Mouse (Mus musculus) forebrain, embryonic 12.5 days (tissue): Measurements from ENCODE around the gene Gm36079. TPM values are rescaled to one million over a fixed set of nuclear protein-coding genes. Genes with fewer than 3 reads are reported as not detected.
"Not testable (repeated sequence)": the region's sequence is repeated elsewhere in the genome, so short reads cannot be mapped to it uniquely, and the experiment has no call there.

Experiments
- ATAC-seq: fragments of 200-750 bp; cut with Nextera tagmentation; 2 replicates; pipeline ENCODE4 v1.8.0; 2017; ENCODE audit warnings: moderate TSS enrichment; ENCODE audit not compliant: low FRiP score
- H3K27ac ChIP-seq: fragments of 300-500 bp; sonication (generic); 2 replicates; pipeline ENCODE4 v1.5.1; 2016; ENCODE audit warnings: mild to moderate bottlenecking
- H3K27me3 ChIP-seq: fragments of 300-500 bp; sonication (generic); 2 replicates; pipeline ENCODE4 v1.6.1; 2016; ENCODE audit warnings: mild to moderate bottlenecking
- H3K36me3 ChIP-seq: fragments of 300-500 bp; sonication (generic); replicated peaks from 2 replicates; pipeline ENCODE4 v1.6.1; 2016; ENCODE audit warnings: mild to moderate bottlenecking
- H3K4me1 ChIP-seq: fragments of 300-500 bp; sonication (generic); 2 replicates; pipeline ENCODE4 v1.6.1; 2016
- H3K4me2 ChIP-seq: fragments of 300-500 bp; sonication (generic); 2 replicates; pipeline ENCODE4 v1.6.1; 2016; ENCODE audit warnings: mild to moderate bottlenecking, moderate library complexity
- H3K4me3 ChIP-seq: fragments of 300-500 bp; sonication (generic); replicated peaks from 2 replicates; pipeline ENCODE4 v1.5.1; 2016; ENCODE audit warnings: mild to moderate bottlenecking
- H3K9ac ChIP-seq: fragments of 300-500 bp; sonication (generic); 2 replicates; pipeline ENCODE4 v1.6.1; 2016; ENCODE audit warnings: mild to moderate bottlenecking
- H3K9me3 ChIP-seq: fragments of 300-500 bp; sonication (generic); 2 replicates; pipeline ENCODE4 v1.6.1; 2016
- WGBS: fragments of 180-500 bp; shearing (Covaris S2); methylation state at CpG from one replicate; pipeline ENCODE4 v1.1.7; 2016; 5-methylcytosine and 5-hydroxymethylcytosine counted together
- polyA plus RNA-seq: library from polyadenylated mRNA; unstranded; fragments of >200 nt; fragmentation: Nextera tagmentation; extraction: Ambion mirVana; gene quantifications from 2 replicates; pipeline ENCODE4 v1.2.1, GENCODE M21; 2016

Gene Gm36079
- not detected in 2 replicates for polyA plus RNA-seq

- not testable (repeated sequence) for H3K27ac ChIP-seq, ATAC-seq, H3K4me3 ChIP-seq, H3K9ac ChIP-seq, H3K9me3 ChIP-seq, H3K36me3 ChIP-seq, H3K4me2 ChIP-seq, H3K4me1 ChIP-seq
- peaks cover 23% of the 10 kb centered on the region for H3K27me3 ChIP-seq
- WGBS = 0% methylated on average over 6 of the region's 17 CpGs
Observed at GRCm38 (mm10) chr13:120026911-120027310, at the start of gene Gm36079. Gene Gm36079, minus strand, starts transcription at chr13:120027011.

DNA sequence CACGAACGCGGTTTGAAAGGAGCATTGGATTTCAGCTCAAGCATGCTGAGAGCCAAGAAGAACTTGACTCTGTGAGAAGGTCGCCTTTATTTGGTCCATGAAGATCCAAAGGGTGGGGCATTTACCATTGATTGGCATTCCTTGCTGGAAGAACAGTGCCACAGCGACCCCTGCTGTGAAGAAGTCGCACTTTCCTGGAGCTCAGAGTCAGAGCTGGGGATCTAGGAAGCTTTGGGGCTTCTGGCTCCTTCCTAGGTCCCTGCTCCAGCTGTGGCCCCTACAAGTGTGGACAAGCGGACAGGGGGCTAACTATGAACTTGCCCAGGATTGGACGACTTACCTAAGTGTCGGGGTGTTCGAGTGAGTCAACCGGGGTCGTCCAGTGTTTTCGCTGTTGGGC, 44.1 kb upstream of the Gm36079 start:
- H3K4me1 ChIP-seq, H3K36me3 ChIP-seq, H3K27ac ChIP-seq, ATAC-seq, H3K9me3 ChIP-seq, H3K9ac ChIP-seq, H3K27me3 ChIP-seq, H3K4me2 ChIP-seq, H3K4me3 ChIP-seq: not testable (repeated sequence)
- no CpG with 5 or more reads among the region's 13 CpGs for WGBS

DNA sequence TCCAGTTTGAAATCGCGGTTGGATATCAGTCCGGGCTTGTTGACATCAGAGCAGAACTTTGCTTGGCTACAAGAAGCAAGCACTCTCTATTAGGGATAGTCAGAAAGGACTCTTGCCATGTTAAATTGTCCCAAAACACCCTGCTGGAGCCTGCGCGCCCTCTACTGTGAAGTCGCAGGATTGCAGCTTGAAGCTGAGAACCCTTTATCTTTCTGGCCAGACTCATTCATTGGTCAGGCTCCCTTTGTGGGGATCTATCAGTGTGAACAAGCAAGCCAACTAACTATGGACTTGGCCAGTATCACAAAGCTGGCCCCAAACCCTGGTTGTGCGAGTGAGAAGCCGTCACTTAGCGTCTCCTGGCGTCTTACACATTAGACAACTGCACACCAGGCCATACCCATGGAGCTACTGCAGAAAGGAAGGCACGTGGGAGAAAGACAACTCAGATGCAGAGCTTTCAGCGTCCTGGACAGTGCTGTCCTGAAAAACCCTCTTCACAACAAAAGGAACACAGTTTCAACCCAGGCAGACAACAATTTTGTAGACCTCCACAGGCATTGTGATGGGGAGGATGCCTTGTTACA, 43.3 kb upstream of the Gm36079 start:
- not testable (repeated sequence) for H3K4me3 ChIP-seq, H3K9ac ChIP-seq, H3K4me2 ChIP-seq, ATAC-seq, H3K9me3 ChIP-seq, H3K36me3 ChIP-seq, H3K27ac ChIP-seq, H3K4me1 ChIP-seq, H3K27me3 ChIP-seq
- WGBS = no CpG with 5 or more reads among the region's 12 CpGs

DNA sequence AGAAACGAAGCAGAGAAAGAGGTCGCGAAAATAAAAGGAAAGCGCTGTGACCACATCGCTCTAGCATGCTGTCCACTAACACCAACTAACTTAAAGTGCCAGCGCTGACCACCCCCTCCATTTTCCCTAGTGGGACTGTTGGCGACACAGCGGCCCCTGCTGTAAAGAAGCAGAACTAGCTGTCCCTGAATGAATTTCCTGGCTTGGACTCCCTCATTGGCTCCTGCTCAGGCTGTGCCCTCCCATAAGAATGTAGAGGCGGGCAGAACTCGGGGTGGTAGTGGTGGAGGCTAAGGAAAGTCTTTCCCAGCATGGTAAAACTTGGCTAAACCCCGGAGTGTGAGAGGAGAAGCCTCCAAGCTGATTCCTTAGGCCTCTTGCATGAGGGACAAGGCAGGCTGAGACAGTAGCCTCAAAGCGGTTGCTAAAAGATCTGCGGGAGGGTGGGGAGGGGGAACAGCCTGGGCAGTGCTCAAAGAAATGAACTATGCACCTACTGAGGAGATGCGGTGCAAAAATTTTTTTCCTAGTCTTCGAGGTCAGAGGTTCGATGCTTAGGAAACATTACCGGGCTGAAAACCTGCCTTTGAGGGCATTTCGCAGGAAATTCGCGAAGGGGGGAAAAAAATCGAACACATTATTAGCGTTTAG, 36.8 kb upstream of the Gm36079 start:
- H3K4me3 ChIP-seq, H3K36me3 ChIP-seq, H3K4me1 ChIP-seq, H3K9ac ChIP-seq, H3K27me3 ChIP-seq, H3K4me2 ChIP-seq, H3K27ac ChIP-seq, H3K9me3 ChIP-seq: not testable (repeated sequence)
- no CpG with 5 or more reads among the region's 22 CpGs for WGBS
- ATAC-seq = peak; percentile 81

- ATAC-seq = not testable (repeated sequence)
- WGBS = no CpG with 5 or more reads among the region's 4 CpGs
Observed at GRCm38 (mm10) chr13:120062903-120063302, 36.1 kb upstream of the Gm36079 start.

GRCm38 (mm10) chr13:120052085-120052484, 25.3 kb upstream of the Gm36079 start, which contains the start of gene Gm21188:
Gene Gm21188, minus strand, starts transcription at chr13:120052194.
- not testable (repeated sequence) for H3K4me3 ChIP-seq, H3K27ac ChIP-seq, H3K36me3 ChIP-seq, H3K4me1 ChIP-seq, H3K9me3 ChIP-seq, H3K27me3 ChIP-seq, ATAC-seq, H3K4me2 ChIP-seq, H3K9ac ChIP-seq

More at GRCm38 (mm10) chr13:120062903-120063302, 36.1 kb upstream of the Gm36079 start:
- not testable (repeated sequence) for H3K4me3 ChIP-seq, H3K4me1 ChIP-seq, H3K9me3 ChIP-seq, H3K36me3 ChIP-seq, H3K4me2 ChIP-seq, H3K9ac ChIP-seq, H3K27me3 ChIP-seq, H3K27ac ChIP-seq

GRCm38 (mm10) chr13:120048608-120049007, 21.8 kb upstream of the Gm36079 start:
- ATAC-seq, H3K36me3 ChIP-seq, H3K4me2 ChIP-seq, H3K9me3 ChIP-seq, H3K27me3 ChIP-seq, H3K4me3 ChIP-seq, H3K9ac ChIP-seq, H3K4me1 ChIP-seq, H3K27ac ChIP-seq: not testable (repeated sequence)
- WGBS = no CpG with 5 or more reads among the region's 5 CpGs

- H3K36me3 ChIP-seq, H3K4me1 ChIP-seq, H3K27me3 ChIP-seq, H3K9ac ChIP-seq, ATAC-seq, H3K27ac ChIP-seq, H3K9me3 ChIP-seq, H3K4me3 ChIP-seq, H3K4me2 ChIP-seq: not testable (repeated sequence)
- no CpG with 5 or more reads among the region's 2 CpGs for WGBS
Observed at GRCm38 (mm10) chr13:120048186-120048585, 21.4 kb upstream of the Gm36079 start.

DNA sequence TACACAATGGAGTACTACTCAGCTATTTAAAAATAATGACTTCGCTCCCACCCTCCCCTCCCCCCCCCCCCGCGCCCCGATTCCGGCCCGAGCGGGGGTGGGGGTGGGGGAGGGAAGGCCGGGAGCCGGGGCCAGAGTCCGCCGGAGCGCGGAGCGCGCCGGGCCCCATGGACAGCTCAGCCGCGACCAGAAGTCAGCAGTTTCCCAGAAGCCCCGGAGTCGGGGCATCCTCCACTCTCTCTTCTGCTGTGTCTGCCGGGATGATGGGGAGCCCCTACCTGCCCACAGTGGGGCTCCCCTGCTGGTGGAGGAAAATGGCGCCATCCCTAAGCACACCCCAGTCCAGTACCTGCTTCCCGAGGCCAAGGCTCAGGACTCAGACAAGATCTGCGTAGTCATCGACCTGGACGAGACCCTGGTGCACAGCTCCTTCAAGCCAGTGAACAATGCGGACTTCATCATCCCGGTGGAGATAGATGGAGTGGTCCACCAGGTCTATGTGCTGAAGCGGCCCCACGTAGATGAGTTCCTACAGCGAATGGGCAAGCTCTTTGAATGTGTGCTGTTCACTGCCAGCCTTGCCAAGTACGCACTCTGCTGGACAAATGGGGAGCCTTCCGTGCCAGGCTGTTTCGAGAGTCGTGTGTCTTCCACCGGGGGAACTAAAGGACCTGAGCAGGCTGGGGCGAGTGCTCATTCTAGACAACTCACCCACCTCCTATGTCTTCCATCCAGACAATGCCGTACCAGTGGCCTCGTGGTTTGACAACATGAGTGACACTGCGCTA, 19.8 kb upstream of the Gm36079 start:
- H3K4me3 ChIP-seq, H3K36me3 ChIP-seq, H3K4me2 ChIP-seq, H3K9ac ChIP-seq, H3K4me1 ChIP-seq, H3K27ac ChIP-seq, H3K9me3 ChIP-seq, H3K27me3 ChIP-seq: not testable (repeated sequence)
- 0 out of 2 replicates have a peak, but pooled peaks have one; percentile 9 for ATAC-seq
- 1% methylated on average over 9 of the region's 40 CpGs for WGBS

GRCm38 (mm10) chr13:120041145-120041544, 14.3 kb upstream of the Gm36079 start:
- H3K27me3 ChIP-seq = peaks cover 17% of the 10 kb centered on the region
- ATAC-seq, H3K36me3 ChIP-seq, H3K4me1 ChIP-seq, H3K9ac ChIP-seq, H3K4me3 ChIP-seq, H3K9me3 ChIP-seq, H3K4me2 ChIP-seq, H3K27ac ChIP-seq: not testable (repeated sequence)
- WGBS = no CpG with 5 or more reads among the region's 1 CpGs

- H3K4me1 ChIP-seq, H3K27ac ChIP-seq, H3K4me3 ChIP-seq, H3K36me3 ChIP-seq, H3K4me2 ChIP-seq, ATAC-seq, H3K9me3 ChIP-seq, H3K9ac ChIP-seq: not testable (repeated sequence)
- 7% methylated on average over 6 of the region's 6 CpGs for WGBS
- H3K27me3 ChIP-seq = peaks cover 28% of the 10 kb centered on the region
Observed at GRCm38 (mm10) chr13:120037881-120038280, 11.1 kb upstream of the Gm36079 start.

DNA sequence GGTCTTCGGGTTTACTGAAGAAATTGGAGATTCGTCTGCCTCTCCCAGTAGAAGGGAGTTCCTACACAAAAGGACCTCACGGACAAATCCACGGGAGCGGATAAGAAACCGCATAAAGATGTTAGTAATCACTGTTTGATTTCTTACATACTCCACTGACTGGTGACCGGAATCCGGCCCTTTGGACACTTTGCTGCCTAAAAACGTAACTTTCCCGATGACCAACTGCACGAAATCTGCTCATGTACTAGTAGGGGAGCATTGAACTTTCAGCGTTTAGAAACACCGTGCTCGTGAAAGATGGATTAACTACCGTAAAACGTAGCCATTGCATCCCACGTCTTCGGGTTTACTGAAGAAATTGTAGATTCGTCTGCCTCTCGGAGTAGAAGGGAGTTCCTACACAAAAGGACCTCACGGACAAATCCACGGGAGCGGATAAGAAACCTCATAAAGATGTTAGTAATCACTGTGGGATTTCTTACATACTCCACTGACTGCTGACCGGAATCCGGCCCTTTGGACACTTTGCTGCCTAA, 9.8 kb upstream of the Gm36079 start:
- not testable (repeated sequence) for ATAC-seq, H3K4me2 ChIP-seq, H3K4me3 ChIP-seq, H3K9me3 ChIP-seq, H3K4me1 ChIP-seq, H3K36me3 ChIP-seq, H3K27ac ChIP-seq, H3K9ac ChIP-seq
- WGBS = under 1% methylated on average over 25 of the region's 25 CpGs
- peaks cover 26% of the 10 kb centered on the region for H3K27me3 ChIP-seq
